Mouse (Mus musculus): Measurements from ENCODE around the gene A130010J15Rik. TPM values are rescaled to one million over a fixed set of nuclear protein-coding genes. Genes with fewer than 3 reads are reported as not detected.

A130010J15Rik gene
- 2.3 TPM for total RNA-seq (2023)

DNA sequence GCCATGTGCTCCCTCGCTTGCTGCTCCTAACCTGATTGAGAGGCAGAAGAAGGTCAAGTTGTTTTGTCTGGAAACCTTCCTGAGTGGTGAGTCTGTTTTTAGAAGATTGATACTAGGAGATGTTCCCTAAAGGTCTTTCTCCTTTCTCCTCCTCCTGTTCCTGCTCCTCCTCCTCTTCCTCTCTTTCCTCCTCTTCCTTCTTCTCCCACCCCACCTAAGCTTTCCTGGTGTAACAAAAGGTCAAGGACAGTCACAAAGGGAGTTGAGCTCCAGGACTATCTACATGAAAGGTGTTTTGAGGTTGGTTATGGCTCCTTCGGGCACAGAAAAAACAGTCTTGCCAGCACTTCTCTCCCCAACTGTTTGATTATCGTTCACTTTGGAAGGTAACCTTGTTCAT is at the start of gene A130010J15Rik:
Gene A130010J15Rik, plus strand, starts transcription at position 301 of the 400 bp plus-strand sequence.

DNA sequence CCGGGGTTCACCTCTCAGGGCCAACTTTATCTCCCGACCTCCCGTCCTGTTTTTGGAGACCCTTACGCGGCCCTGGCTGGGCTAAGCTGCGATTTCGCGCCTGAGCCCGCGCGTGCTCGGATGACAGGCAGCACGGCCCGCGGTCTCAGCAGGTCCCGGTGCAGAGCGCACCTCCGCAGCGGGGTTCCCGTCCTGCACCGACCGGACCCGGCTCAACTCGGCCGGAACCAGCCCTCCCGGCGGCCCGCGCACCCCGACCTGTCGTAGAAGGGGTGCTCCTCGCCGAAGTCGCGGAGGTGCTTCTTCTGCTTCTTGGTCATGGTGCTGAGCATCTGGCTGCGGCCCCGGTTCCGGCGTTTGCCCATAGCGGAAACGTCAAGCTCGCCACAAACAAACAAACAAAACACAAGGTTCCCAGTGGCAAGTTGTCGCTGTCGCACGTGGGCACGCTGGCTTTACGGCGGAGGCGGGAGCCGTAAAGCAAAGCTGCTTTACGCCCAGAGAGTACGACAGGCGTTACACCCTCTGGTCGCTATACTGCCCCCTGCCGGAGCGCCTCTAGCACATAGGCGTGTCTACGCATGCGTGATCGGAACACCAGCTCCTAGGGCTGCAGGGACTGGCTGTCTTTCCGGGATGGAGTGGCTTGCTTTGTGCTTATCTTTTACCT is 37.9 kb upstream of the A130010J15Rik start, which contains the start of gene Diexf:
Gene Diexf, minus strand, starts transcription at position 487 of the 670 bp plus-strand sequence.

DNA sequence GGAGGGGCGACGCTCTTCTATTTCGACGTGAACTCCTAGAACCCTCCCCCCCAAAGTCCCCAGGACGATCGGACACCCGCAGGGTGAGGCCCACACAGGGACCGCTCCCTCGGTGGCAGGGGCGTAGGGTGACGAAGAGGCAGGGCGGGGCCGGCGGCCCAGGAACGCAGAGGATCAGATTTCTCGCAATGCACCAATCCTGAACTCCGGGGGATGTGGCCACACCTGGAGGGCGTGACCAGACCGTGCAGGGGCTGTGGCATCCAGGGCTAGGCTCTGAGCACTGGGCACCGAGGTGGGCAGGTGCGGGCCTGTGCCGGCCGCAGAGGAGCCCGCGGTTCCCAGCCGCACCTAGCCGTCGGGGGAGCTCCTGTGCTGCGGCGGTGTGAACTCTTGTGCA is 15.0 kb upstream of the A130010J15Rik start, which contains the start of gene Irf6:
Gene Irf6, plus strand, starts transcription at position 240 of the 400 bp plus-strand sequence.

DNA sequence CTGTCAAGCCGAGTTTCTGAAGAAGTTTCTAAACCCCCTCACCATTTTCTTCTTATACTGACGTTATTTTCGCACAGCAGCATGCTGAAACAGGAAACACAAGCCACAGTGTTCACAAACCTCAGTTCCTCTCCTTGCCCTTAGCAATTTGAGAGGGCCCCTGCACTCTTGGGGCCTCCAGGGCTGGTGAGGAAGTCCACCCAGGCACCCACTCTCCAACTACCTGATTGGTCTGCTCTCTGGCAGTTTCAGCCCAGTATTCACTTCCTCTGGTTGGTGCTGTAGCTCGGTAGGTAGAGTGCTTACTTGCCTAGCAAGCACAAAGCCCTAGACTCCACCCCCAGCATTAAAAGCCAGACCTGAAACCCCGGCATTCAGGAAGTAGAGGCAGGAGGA is 33.5 kb downstream of the A130010J15Rik start, which contains the start of gene Traf3ip3:
Gene Traf3ip3, minus strand, starts transcription at position 321 of the 396 bp plus-strand sequence.

DNA sequence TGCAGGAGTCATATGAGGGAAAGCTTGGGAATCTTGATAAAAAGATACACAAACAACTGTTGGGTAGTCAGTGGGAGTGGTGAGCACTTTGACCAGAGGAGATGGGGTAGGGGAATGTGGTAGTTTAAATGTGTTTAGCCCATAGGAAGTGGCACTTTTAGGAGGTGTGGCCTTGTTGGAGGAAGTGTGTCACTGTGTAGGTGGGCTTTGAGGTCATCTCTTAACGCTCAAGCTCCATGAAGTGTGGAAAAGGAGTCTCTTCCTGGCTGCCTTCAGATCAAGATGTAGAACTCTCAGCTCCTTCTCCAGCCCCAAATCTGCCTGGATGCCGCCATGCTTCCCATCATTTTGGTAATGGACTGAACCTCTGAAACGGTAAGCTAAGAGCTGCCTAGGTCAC is 39.7 kb downstream of the A130010J15Rik start, which contains the start of gene Lamb3:
Gene Lamb3, plus strand, starts transcription at position 197 of the 400 bp plus-strand sequence.

Other genes starting within 250 kb of the A130010J15Rik start
- gene Syt14, start 132.3 kb upstream of the A130010J15Rik start, total RNA-seq (2023), result 1.4 TPM
- 57.3 TPM for gene Diexf, start 37.8 kb upstream of the A130010J15Rik start, total RNA-seq (2023)
- gene Irf6, start 14.9 kb upstream of the A130010J15Rik start, total RNA-seq (2023), result 18.8 TPM
- gene Traf3ip3, start 33.7 kb downstream of the A130010J15Rik start, total RNA-seq (2023), result 509 TPM
- gene Lamb3, start 39.7 kb downstream of the A130010J15Rik start, total RNA-seq (2023), result 15.8 TPM
- gene Hsd11b1, start 96.0 kb downstream of the A130010J15Rik start, total RNA-seq (2023), result 42.4 TPM
- 1.9 TPM for gene G0s2, start 105.2 kb downstream of the A130010J15Rik start, total RNA-seq (2023)
- not detected for gene Camk1g, start 202.3 kb downstream of the A130010J15Rik start, total RNA-seq (2023)

All from CD4-positive naive resting alpha-beta T cell, adult 57 days (primary cell).